Mouse (Mus musculus) retina, postnatal 1 day (tissue): ENCODE measurements at regions not wholly inside any gene's neighbourhood (a gene's known extent, or its start where the extent isn't known, plus 50 kb on each side); places are given as distances from the start of the nearest gene placed in this dataset.
A peak's percentile ranks its signal among the peaks of the same experiment; 100 is the strongest.

Experiments
- DNase-seq: peaks from one replicate; pipeline ENCODE4 v3.0.0-alpha.2; 2012

DNA sequence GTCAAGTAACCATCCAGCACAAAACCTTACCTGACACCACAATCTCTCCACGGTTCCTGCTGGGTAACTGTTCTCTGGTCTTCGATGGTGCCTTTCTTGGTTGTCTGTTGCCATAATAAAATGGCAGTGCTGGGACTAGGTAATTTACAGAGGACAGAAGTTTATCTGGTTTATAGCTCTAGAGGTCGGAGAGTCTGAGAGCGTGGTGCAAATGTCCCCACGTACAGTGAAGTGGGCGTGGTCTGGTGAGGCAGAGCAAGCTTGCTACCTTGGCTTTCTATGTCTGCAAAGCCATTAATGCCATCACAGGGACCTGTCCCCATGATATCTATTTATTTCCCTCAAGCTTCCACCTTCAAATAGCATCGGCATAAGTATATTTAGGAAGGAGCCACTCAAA, 223.0 kb downstream of the Opa1 start:
- DNase-seq: no peak

- DNase-seq: no peak
Measured at GRCm38 (mm10) chr16:29802603-29803002, 223.5 kb downstream of the Opa1 start.

DNA sequence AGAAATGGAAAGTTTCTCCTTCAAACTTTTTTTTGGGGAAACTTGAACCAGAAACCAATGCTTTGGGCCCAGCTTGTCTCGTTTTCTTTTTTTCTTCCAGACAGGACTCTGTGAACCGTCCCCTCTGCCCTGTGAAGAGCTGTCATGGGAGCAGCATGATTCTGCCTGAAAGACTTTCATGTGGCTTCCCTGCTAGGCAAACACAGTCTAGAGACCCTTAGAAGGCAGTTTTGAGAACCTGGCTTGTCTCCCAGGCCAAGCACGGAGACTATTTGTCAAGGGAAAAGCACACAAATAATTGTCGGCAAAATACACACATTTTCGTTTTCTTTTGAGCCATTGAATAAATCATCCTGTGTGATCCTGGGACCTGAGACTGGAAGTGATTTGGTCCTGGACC, 228.7 kb downstream of the Opa1 start:
- DNase-seq: no peak

DNA sequence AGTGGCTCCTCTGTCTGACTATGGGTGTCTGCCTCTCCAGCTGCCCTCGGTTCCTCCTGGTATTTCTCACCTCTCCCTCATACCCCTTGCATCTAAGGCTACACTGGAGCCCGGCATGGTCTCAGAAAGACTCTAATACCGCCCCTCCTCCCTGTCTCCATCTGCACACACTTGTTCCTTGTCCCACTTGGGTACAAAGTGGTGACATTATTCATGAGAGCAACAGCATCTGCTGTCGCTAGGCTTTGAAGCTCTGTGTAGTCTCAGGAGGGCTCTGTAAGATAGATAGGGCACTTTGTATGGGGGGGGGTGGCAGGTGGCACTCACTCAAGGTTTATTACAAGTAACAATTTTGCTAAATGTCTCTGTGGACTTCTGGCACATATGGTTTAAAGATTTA, 229.7 kb downstream of the Opa1 start:
- peak; percentile 37 for DNase-seq

- peak; percentile 77 for DNase-seq
Measured at GRCm38 (mm10) chr16:29813411-29814038, 234.4 kb downstream of the Opa1 start.

DNA sequence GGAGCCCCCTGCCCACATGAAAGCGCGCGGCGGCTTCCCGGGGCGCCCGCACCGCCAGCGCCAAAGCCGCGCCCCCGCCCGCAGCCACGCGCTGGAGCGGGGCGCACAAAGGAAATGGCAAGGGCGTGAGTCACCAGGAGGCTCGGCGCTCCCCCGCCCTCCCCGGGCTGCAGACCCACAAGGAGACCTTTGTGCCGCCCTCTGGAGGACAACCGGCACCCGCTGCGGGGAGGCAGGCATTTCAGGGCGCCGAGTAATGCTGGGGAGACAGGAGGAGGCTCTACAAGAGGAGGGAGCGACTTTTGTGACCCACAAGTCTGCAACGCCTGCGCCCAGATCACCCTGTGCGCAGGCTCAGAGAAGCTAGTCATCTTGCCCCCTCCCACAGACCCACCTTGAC, 234.9 kb downstream of the Opa1 start:
- peak; percentile 92 for DNase-seq

DNA sequence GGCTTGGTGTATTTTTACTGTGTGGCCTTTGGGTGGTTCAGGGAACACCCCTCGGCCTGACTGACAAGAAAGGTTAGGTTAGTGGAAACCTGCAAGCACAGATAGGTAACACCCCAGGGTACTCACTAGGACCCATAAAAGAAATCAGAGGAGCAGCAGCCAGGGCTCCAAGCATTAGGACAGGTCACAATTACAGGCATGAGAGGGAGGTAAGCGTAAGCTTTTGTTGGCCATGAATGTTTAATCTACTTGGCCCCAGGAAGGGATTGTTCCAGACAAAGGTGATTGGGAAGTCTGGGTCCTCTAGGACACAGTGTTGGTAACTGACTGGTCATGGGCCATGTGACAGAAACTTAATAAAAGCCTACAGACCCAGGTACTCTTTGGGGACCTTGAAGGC, 235.5 kb downstream of the Opa1 start:
- DNase-seq: no peak

GRCm38 (mm10) chr16:29815200-29815599, 236.1 kb downstream of the Opa1 start:
- DNase-seq: no peak

- no peak for DNase-seq
Measured at GRCm38 (mm10) chr16:29815632-29816337, 236.7 kb downstream of the Opa1 start.

GRCm38 (mm10) chr16:29816681-29817369, 237.7 kb downstream of the Opa1 start:
- DNase-seq: no peak

- no peak for DNase-seq
Measured at GRCm38 (mm10) chr16:29818807-29819440, 239.8 kb downstream of the Opa1 start.

GRCm38 (mm10) chr16:29820704-29821103, 241.6 kb downstream of the Opa1 start:
- DNase-seq: no peak

- DNase-seq: no peak
Measured at GRCm38 (mm10) chr16:29822110-29822509, 242.1 kb upstream of the Hes1 start.

GRCm38 (mm10) chr16:29822843-29823401, 241.3 kb upstream of the Hes1 start:
- no peak for DNase-seq

GRCm38 (mm10) chr16:29826927-29827326, 237.3 kb upstream of the Hes1 start:
- peak; percentile 41 for DNase-seq

- no peak for DNase-seq
Measured at GRCm38 (mm10) chr16:29827776-29828175, 236.4 kb upstream of the Hes1 start.

GRCm38 (mm10) chr16:29829457-29829856, 234.7 kb upstream of the Hes1 start:
- no peak for DNase-seq

DNA sequence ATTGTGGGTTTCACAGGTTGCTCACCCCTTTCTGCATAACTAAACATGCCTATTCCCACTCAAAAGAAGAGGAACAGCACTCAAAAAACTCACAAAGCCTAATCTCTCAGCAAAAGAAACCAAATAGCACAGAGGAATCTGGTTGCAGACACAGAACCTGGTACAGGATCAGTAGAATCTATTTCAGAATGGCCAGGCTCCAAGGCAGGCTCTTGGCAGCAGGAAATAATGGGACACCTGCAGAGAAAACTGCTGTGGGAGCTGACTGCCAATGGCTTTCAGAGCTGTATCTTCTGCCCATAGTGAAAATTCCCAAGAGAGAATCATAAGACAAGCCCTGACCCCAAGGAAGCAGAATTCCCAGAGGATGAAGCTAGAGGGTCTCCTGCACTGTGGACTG, 234.1 kb upstream of the Hes1 start:
- DNase-seq: no peak

DNA sequence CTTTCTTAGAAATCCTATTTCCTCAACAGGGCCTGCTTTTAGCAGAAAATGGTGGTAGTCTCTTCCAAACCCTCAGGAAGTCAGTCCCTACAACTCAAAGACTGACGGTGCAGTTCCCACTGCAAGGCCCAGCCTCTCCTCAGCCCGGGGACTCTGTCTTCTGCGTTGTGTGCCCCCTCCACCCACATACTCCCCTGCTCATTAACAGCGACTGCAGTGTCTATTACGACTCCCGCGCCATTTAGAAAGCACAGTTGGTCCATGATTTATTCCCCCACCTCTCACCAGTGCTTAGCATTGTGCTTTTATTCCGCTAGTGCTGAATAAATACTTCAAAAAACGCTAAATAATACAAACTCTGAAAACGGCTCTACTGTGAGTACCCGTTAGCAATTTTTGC, 230.9 kb upstream of the Hes1 start:
- no peak for DNase-seq

- no peak for DNase-seq
Measured at GRCm38 (mm10) chr16:29833875-29834274, 230.3 kb upstream of the Hes1 start.

DNA sequence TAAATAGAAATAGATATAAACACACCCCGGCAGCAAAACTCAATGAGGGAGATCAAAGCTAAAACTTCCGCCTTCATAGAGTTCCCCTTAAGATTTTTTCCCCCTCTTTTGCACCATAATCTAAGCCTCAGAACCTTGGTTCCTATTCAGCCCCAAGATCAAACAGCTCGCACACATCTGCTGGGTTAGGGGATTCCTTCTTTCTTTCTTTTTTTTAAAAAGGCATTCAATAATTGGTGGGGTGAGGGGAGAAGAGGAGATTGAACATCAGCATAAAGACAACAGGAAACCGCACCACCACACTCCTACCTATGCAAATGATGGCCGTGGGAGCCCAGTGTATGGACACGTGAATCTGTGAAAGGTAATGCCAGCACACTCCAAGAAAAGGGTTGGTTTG, 229.5 kb upstream of the Hes1 start:
- no peak for DNase-seq

- DNase-seq: peak; percentile 80
Measured at GRCm38 (mm10) chr16:29837025-29837629, 227.1 kb upstream of the Hes1 start.

GRCm38 (mm10) chr16:29837874-29838273, 226.3 kb upstream of the Hes1 start:
- DNase-seq: no peak
